Mouse (Mus musculus) embryonic fibroblast, embryonic 13.5 days (primary cell): ENCODE data around the gene Myl7. TPM values are rescaled to one million over a fixed set of nuclear protein-coding genes. Genes with fewer than 3 reads are reported as not detected.

Experiments used
- H3K27ac ChIP-seq: 2 replicates; pipeline ENCODE4 v1.5.1; 2012; ENCODE audit warnings: low read length, control low read depth, inconsistent platforms; ENCODE audit not compliant: insufficient read depth
- H3K4me1 ChIP-seq: 2 replicates; pipeline ENCODE4 v1.6.1; 2011; ENCODE audit warnings: low read length; ENCODE audit not compliant: control insufficient read depth, insufficient read depth
- H3K4me3 ChIP-seq: 2 replicates; pipeline ENCODE4 v1.5.1; 2011; ENCODE audit warnings: mild to moderate bottlenecking, control low read depth, low read length; ENCODE audit not compliant: insufficient read depth
- CTCF ChIP-seq: IDR thresholded peaks from 2 replicates; pipeline ENCODE4 v1.5.1; 2011; ENCODE audit warnings: mild to moderate bottlenecking, control low read depth, low read length, moderate library complexity, borderline replicate concordance; ENCODE audit not compliant: insufficient read depth
- POLR2A ChIP-seq: IDR thresholded peaks from 2 replicates; pipeline ENCODE4 v1.6.1; 2011; ENCODE audit warnings: low read depth, mild to moderate bottlenecking, control low read depth, low read length, moderate library complexity
- polyA plus RNA-seq: library from polyadenylated mRNA; stranded (reverse); fragments of >200 nt; gene quantifications from 2 replicates; pipeline ENCODE4 v1.2.4, GENCODE M21; 2011; ENCODE audit warnings: low read depth; ENCODE audit not compliant: missing spikeins, insufficient read length

Gene Myl7
- polyA plus RNA-seq, 1 experiment, result not detected

GRCm38 (mm10) chr11:5904871-5905270 lies 6.3 kb upstream of the Myl7 start:
- no peak overlapping the region for H3K27ac ChIP-seq
- H3K4me1 ChIP-seq, result 0 out of 2 replicates have a peak, but pooled peaks cover 3% of the 10 kb centered on the region
- TF ChIP-seq CTCF (no peak), POLR2A (no peak)
- H3K4me3 ChIP-seq, result no peak overlapping the region

- Histone ChIP-seq H3K4me1 (0 out of 2 replicates have a peak, but pooled peaks cover 3% of the 10 kb centered on the region), H3K27ac (no peak overlapping the region), H3K4me3 (no peak overlapping the region)
- TF ChIP-seq CTCF, result no peak
- TF ChIP-seq POLR2A, result no peak
Observed at GRCm38 (mm10) chr11:5904357-5904756, 5.8 kb upstream of the Myl7 start.

- TF ChIP-seq POLR2A (no peak), CTCF (no peak)
- Histone ChIP-seq H3K4me3 (no peak overlapping the region), H3K4me1 (0 out of 2 replicates have a peak, but pooled peaks cover 3% of the 10 kb centered on the region), H3K27ac (no peak overlapping the region)
Observed at GRCm38 (mm10) chr11:5903844-5904243, 5.3 kb upstream of the Myl7 start.

GRCm38 (mm10) chr11:5902390-5902789 lies 3.8 kb upstream of the Myl7 start:
- 0 out of 2 replicates have a peak, but pooled peaks cover 3% of the 10 kb centered on the region for H3K4me1 ChIP-seq
- H3K4me3 ChIP-seq, result no peak overlapping the region
- no peak overlapping the region for H3K27ac ChIP-seq
- no peak for TF ChIP-seq POLR2A
- TF ChIP-seq CTCF, result no peak

GRCm38 (mm10) chr11:5901950-5902349 lies 3.4 kb upstream of the Myl7 start:
- TF ChIP-seq CTCF (no peak), POLR2A (peak; percentile 63)
- H3K4me3 ChIP-seq, result peak overlapping the region; percentile 8; the same call in 1 of the 2 replicates
- H3K4me1 ChIP-seq, result 0 out of 2 replicates have a peak, but pooled peaks cover 3% of the 10 kb centered on the region
- no peak overlapping the region for H3K27ac ChIP-seq

- H3K27ac ChIP-seq, result no peak overlapping the region
- H3K4me3 ChIP-seq, result no peak overlapping the region
- H3K4me1 ChIP-seq, result 0 out of 2 replicates have a peak, but pooled peaks cover 3% of the 10 kb centered on the region
- TF ChIP-seq CTCF, result no peak
- TF ChIP-seq POLR2A, result no peak
Observed at GRCm38 (mm10) chr11:5901320-5901719, 2.7 kb upstream of the Myl7 start.

GRCm38 (mm10) chr11:5899286-5899685 lies 704 bp upstream of the Myl7 start:
- TF ChIP-seq CTCF (no peak), POLR2A (no peak)
- 0 out of 2 replicates have a peak, but pooled peaks cover 3% of the 10 kb centered on the region for H3K4me1 ChIP-seq
- H3K4me3 ChIP-seq, result no peak overlapping the region
- H3K27ac ChIP-seq, result no peak overlapping the region

- 0 out of 2 replicates have a peak, but pooled peaks cover 3% of the 10 kb centered on the region for H3K4me1 ChIP-seq
- TF ChIP-seq POLR2A (no peak), CTCF (no peak)
- no peak overlapping the region for H3K27ac ChIP-seq
- no peak overlapping the region for H3K4me3 ChIP-seq
Observed at GRCm38 (mm10) chr11:5897839-5898238, 743 bp downstream of the Myl7 start.

GRCm38 (mm10) chr11:5897230-5897629 lies 1.4 kb downstream of the Myl7 start:
- no peak overlapping the region for H3K4me3 ChIP-seq
- TF ChIP-seq CTCF, result no peak
- no peak for TF ChIP-seq POLR2A

GRCm38 (mm10) chr11:5893807-5894206 lies 4.8 kb downstream of the Myl7 start:
- Histone ChIP-seq H3K4me1 (peaks cover 5% of the 10 kb centered on the region), H3K27ac (no peak overlapping the region), H3K4me3 (no peak overlapping the region)
- TF ChIP-seq CTCF, result no peak
- TF ChIP-seq POLR2A, result no peak

More at GRCm38 (mm10) chr11:5897230-5897629, 1.4 kb downstream of the Myl7 start:
- Histone ChIP-seq H3K27ac (no peak overlapping the region), H3K4me1 (peaks cover 3% of the 10 kb centered on the region)
